In genomic region chr12:85524193-85524858, GRCm38 (mm10) we compare ENCODE assay signal across 11 mouse cellular contexts. TPM values are rescaled to one million over a fixed set of nuclear protein-coding genes. Genes with fewer than 3 reads are reported as not detected.
A peak's percentile ranks its signal among the peaks of the same experiment; 100 is the strongest.
DNase-seq lines count a peak whose midpoint lies in the region; ATAC-seq and TF ChIP-seq lines count a peak whose summit lies in the region.
"Had no signal": no experiment of that assay in that cellular context is flagged by ENCODE, and none has a peak within 500 bp of the region (broad histone marks: within the 10 kb centered on the region; RNA-seq: fewer than 3 reads in every experiment).

No protein-coding gene starts in this region.

- peak overlapping the region; percentile 64; the same call in 1 of the 2 replicates for H3K27ac ChIP-seq in forebrain, embryonic 10.5 days
- H3K27ac ChIP-seq in forebrain, embryonic 12.5 days = no peak overlapping the region
- H3K27ac ChIP-seq in ES-Bruce4 (ENCODE audit: insufficient read depth, low read length) = peak overlapping the region; percentile 77
- no peak overlapping the region for H3K27ac ChIP-seq in embryonic facial prominence, embryonic 11.5 days (replicated peaks; ENCODE audit: low read depth, low read length)
- H3K27ac ChIP-seq in midbrain, embryonic 11.5 days (ENCODE audit: low read depth, low read length) = no peak overlapping the region

- H3K4me1 ChIP-seq in forebrain, embryonic 10.5 days = peaks cover 47% of the 10 kb centered on the region
- H3K4me1 ChIP-seq in forebrain, embryonic 12.5 days = peaks cover 25% of the 10 kb centered on the region
- H3K4me1 ChIP-seq in ES-Bruce4 (ENCODE audit: control insufficient read depth, insufficient read depth, low read length) = peaks cover 8% of the 10 kb centered on the region
- peaks cover 5% of the 10 kb centered on the region for H3K4me1 ChIP-seq in embryonic facial prominence, embryonic 11.5 days (ENCODE audit: control insufficient read depth, insufficient read depth, low read length)
- peaks cover 10% of the 10 kb centered on the region for H3K4me1 ChIP-seq in midbrain, embryonic 11.5 days (ENCODE audit: control insufficient read depth, insufficient read depth, low read length)

- no peak overlapping the region for H3K4me3 ChIP-seq in forebrain, embryonic 10.5 days
- H3K4me3 ChIP-seq in forebrain, embryonic 12.5 days (replicated peaks) = no peak overlapping the region
- peak overlapping the region; percentile 50 for H3K4me3 ChIP-seq in ES-Bruce4 (ENCODE audit: low read depth, low read length)
- no peak overlapping the region for H3K4me3 ChIP-seq in embryonic facial prominence, embryonic 11.5 days (ENCODE audit: low read depth, low read length)
- H3K4me3 ChIP-seq in midbrain, embryonic 11.5 days (ENCODE audit: low read depth, low read length) = no peak overlapping the region

- H3K4me2 ChIP-seq in forebrain, embryonic 12.5 days = no peak overlapping the region
- no peak overlapping the region for H3K4me2 ChIP-seq in embryonic facial prominence, embryonic 11.5 days (ENCODE audit: low read depth, low read length)
- no peak overlapping the region for H3K4me2 ChIP-seq in midbrain, embryonic 11.5 days

- ATAC-seq in forebrain, embryonic 12.5 days (ENCODE audit: low FRiP score) = no peak
- no peak for ATAC-seq in embryonic facial prominence, embryonic 11.5 days (replicated peaks; ENCODE audit: insufficient number of reproducible peaks, low FRiP score, low TSS enrichment, low read depth)
- peak; percentile 38; the same call in 1 of the 2 replicates for ATAC-seq in midbrain, embryonic 11.5 days (ENCODE audit: low FRiP score)

- no peaks in the 10 kb centered on the region for H3K9me3 ChIP-seq in forebrain, embryonic 10.5 days
- H3K9me3 ChIP-seq in forebrain, embryonic 12.5 days = no peaks in the 10 kb centered on the region
- H3K9me3 ChIP-seq in ES-Bruce4 (replicated peaks; ENCODE audit: control insufficient read depth, insufficient read depth, low read length, poor library complexity, severe bottlenecking) = no peaks in the 10 kb centered on the region; the same call in 1 of the 2 replicates
- no peaks in the 10 kb centered on the region for H3K9me3 ChIP-seq in embryonic facial prominence, embryonic 11.5 days (replicated peaks; ENCODE audit: control insufficient read depth, low read length)
- no peaks in the 10 kb centered on the region for H3K9me3 ChIP-seq in midbrain, embryonic 11.5 days (ENCODE audit: control insufficient read depth, low read length)

- no peak for TF ChIP-seq EP300 in ES-Bruce4 (IDR thresholded peaks at IDR 0.05; ENCODE audit: insufficient read depth, low read depth, low read length)

- H3K36me3 ChIP-seq in forebrain, embryonic 10.5 days (replicated peaks) = no peaks in the 10 kb centered on the region
- no peaks in the 10 kb centered on the region for H3K36me3 ChIP-seq in forebrain, embryonic 12.5 days (replicated peaks)
- H3K36me3 ChIP-seq in ES-Bruce4 (ENCODE audit: control insufficient read depth, insufficient read depth, low read length, poor library complexity, severe bottlenecking) = no peaks in the 10 kb centered on the region
- no peaks in the 10 kb centered on the region for H3K36me3 ChIP-seq in embryonic facial prominence, embryonic 11.5 days (replicated peaks; ENCODE audit: control insufficient read depth, insufficient read depth, low read depth, low read length)
- no peaks in the 10 kb centered on the region for H3K36me3 ChIP-seq in midbrain, embryonic 11.5 days (ENCODE audit: control insufficient read depth, insufficient read depth, low read length)

- no peaks in the 10 kb centered on the region for H3K27me3 ChIP-seq in forebrain, embryonic 10.5 days (ENCODE audit: poor library complexity, severe bottlenecking)
- no peaks in the 10 kb centered on the region for H3K27me3 ChIP-seq in forebrain, embryonic 12.5 days
- H3K27me3 ChIP-seq in ES-Bruce4 (ENCODE audit: control insufficient read depth, insufficient read depth, low read length, poor library complexity, severe bottlenecking) = no peaks in the 10 kb centered on the region
- H3K27me3 ChIP-seq in embryonic facial prominence, embryonic 11.5 days (ENCODE audit: control insufficient read depth, insufficient read depth, low read length) = no peaks in the 10 kb centered on the region
- no peaks in the 10 kb centered on the region for H3K27me3 ChIP-seq in midbrain, embryonic 11.5 days (ENCODE audit: control insufficient read depth, insufficient read depth, low read length)

- WGBS in forebrain, embryonic 10.5 days = 46% methylated on average over 8 of the region's 8 CpGs
- 48% methylated on average over 8 of the region's 8 CpGs for WGBS in forebrain, embryonic 12.5 days
- WGBS in embryonic facial prominence, embryonic 11.5 days = 24% methylated on average over 8 of the region's 8 CpGs
- 37% methylated on average over 8 of the region's 8 CpGs for WGBS in midbrain, embryonic 11.5 days

- DNase-seq in forebrain, embryonic 10.5 days (ENCODE audit: extremely low spot score, low spot score) = no peak
- DNase-seq in embryonic facial prominence, embryonic 11.5 days (ENCODE audit: low spot score) = peak; percentile 52
- DNase-seq in midbrain, embryonic 11.5 days (ENCODE audit: low spot score, missing footprints) = peak; percentile 85
- no peak for DNase-seq in adrenal gland, postnatal 14 days
- DNase-seq in adrenal gland, postnatal 4 days (ENCODE audit: low spot score in 2 of 2) = no peak
- no peak for DNase-seq in gastrocnemius, postnatal 25 days
- DNase-seq: B cell, adult 2 months; lung, postnatal 4 days; right cerebral cortex, postnatal 14 days had no signal

- no peak overlapping the region for H3K9ac ChIP-seq in forebrain, embryonic 12.5 days
- H3K9ac ChIP-seq in ES-Bruce4 (ENCODE audit: low read depth, poor library complexity, severe bottlenecking) = peak overlapping the region; percentile 48
- no peak overlapping the region for H3K9ac ChIP-seq in embryonic facial prominence, embryonic 11.5 days (replicated peaks; ENCODE audit: low read length)
- no peak overlapping the region for H3K9ac ChIP-seq in midbrain, embryonic 11.5 days (ENCODE audit: low read length)

- TF ChIP-seq POLR2A in ES-Bruce4 (IDR thresholded peaks at IDR 0.05; ENCODE audit: insufficient read depth, low read length) = no peak

- no peak for TF ChIP-seq CTCF in ES-Bruce4 (IDR thresholded peaks at IDR 0.05; ENCODE audit: low read depth, low read length)

RNA-seq across cellular contexts. Expression of gene Fos, which starts 50.6 kb away (rescaled TPM):
- 0.34 and 1.2 TPM in 2 replicates for polyA plus RNA-seq in forebrain, embryonic 10.5 days (2016; fragmentation: Nextera tagmentation; extraction: Ambion mirVana)
- polyA plus RNA-seq in forebrain, embryonic 12.5 days (2016; fragmentation: Nextera tagmentation; extraction: Ambion mirVana) = 0.80 and 1.1 TPM in 2 replicates
- 4.8 and 7.3 TPM in 2 replicates for polyA plus RNA-seq in ES-Bruce4 (2011; ENCODE audit: insufficient read depth, insufficient read length, low read depth, missing spikeins)
- polyA plus RNA-seq in embryonic facial prominence, embryonic 11.5 days (2014; fragmentation: Nextera tagmentation; extraction: Ambion mirVana) = 1.1 and 1.6 TPM in 2 replicates
- polyA plus RNA-seq in midbrain, embryonic 11.5 days (2014; fragmentation: Nextera tagmentation; extraction: Ambion mirVana) = 0.54 and 0.89 TPM in 2 replicates
- total RNA-seq in adrenal gland, postnatal 14 days (2021) = 11.8 and 39.6 TPM in 2 replicates
- total RNA-seq in adrenal gland, postnatal 4 days (2021) = 1 to 10 TPM; 6.5 to 8.3 TPM
- 10 to 100 TPM in 1 of 2 experiments, 1 to 10 TPM in 1; 5.1 to 11.6 TPM for total RNA-seq in gastrocnemius, postnatal 25 days (2021)

Comparison
In these comparisons a context has a peak if more than half of its experiments do, and no peak if none do; other contexts are left out.
1. H3K27ac ChIP-seq: peak in forebrain, embryonic 10.5 days (single experiment) and ES-Bruce4 (single experiment); none in forebrain, embryonic 12.5 days (single experiment), embryonic facial prominence, embryonic 11.5 days (single experiment) and midbrain, embryonic 11.5 days (single experiment).
2. DNase-seq: peak in embryonic facial prominence, embryonic 11.5 days (single experiment) and midbrain, embryonic 11.5 days (single experiment); none in forebrain, embryonic 10.5 days (single experiment), adrenal gland, postnatal 14 days (single experiment), adrenal gland, postnatal 4 days (0 of 2) and gastrocnemius, postnatal 25 days (single experiment).